Mouse (Mus musculus): Measurements from ENCODE around the gene Cgas. TPM values are rescaled to one million over a fixed set of nuclear protein-coding genes. Genes with fewer than 3 reads are reported as not detected.

Cgas gene
- polyA plus RNA-seq, 1 experiment = 1.5 TPM

DNA sequence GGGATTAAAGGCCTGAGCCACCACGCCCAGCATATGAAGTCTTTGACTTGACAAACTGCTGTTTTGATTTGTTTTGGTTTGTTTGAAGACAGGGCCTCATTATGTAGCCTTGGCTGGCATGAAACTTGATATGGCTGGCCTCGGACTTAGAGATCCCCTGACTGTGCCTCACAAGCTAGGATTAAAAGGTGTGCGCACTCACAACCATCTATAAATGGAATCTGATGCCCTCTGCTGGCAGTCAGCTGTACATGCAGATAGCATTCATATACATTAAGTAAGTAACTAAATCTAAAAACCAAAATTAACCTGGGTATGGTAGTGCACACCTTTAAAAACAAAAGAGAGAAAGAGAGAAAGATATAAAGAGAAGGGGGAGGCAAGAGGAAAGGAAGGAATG, 57.1 kb downstream of the Cgas start:
- Histone ChIP-seq H3K36me3 (ENCODE audit: control insufficient read depth, insufficient read depth, low read length) (no peaks in the 10 kb centered on the region), H3K27me3 (ENCODE audit: control insufficient read depth, insufficient read depth, low read length) (no peaks in the 10 kb centered on the region), H3K27ac (ENCODE audit: control insufficient read depth, insufficient read depth, low read length) (no peak overlapping the region), H3K4me3 (ENCODE audit: control insufficient read depth, insufficient read depth, low read length) (no peak overlapping the region), H3K4me1 (replicated peaks; ENCODE audit: control insufficient read depth, insufficient read depth, low read length) (no peaks in the 10 kb centered on the region)
- 68% methylated on average over 3 of the region's 3 CpGs for WGBS
- peak; percentile 9 for DNase-seq
- TF ChIP-seq POLR2A (IDR thresholded peaks at IDR 0.05; ENCODE audit: control insufficient read depth, extremely low read depth, insufficient read depth, low read length, poor library complexity) (no peak), CTCF (IDR thresholded peaks at IDR 0.05; ENCODE audit: borderline replicate concordance, control insufficient read depth, extremely low read depth, insufficient read depth, low read length, poor library complexity) (no peak)

Other genes with a start within 250 kb of the Cgas start
- gene Gsta1, start 212.6 kb downstream of the Cgas start, polyA plus RNA-seq (2012; rRNA removed) = 0.64 and 0.82 TPM in 2 replicates
- gene Gm3776, start 186.1 kb downstream of the Cgas start, polyA plus RNA-seq (2012; rRNA removed) = 0.19 TPM in 1 of 2 replicates, not detected in the other
- gene Gm10639, start 153.3 kb downstream of the Cgas start, polyA plus RNA-seq (2012; rRNA removed) = not detected in 2 replicates
- 0.36 TPM in 1 of 2 replicates, not detected in the other for gene Omt2a, start 128.4 kb downstream of the Cgas start, polyA plus RNA-seq (2012; rRNA removed)
- 0.28 TPM in 1 of 2 replicates, not detected in the other for gene Omt2b, start 115.6 kb downstream of the Cgas start, polyA plus RNA-seq (2012; rRNA removed)
- 1.4 and 2.1 TPM in 2 replicates for gene Gsta2, start 87.4 kb downstream of the Cgas start, polyA plus RNA-seq (2012; rRNA removed)
- gene Dppa5a, start 75.1 kb downstream of the Cgas start, polyA plus RNA-seq (2012; rRNA removed) = 0.19 TPM in 1 of 2 replicates, not detected in the other
- 0.65 and 0.71 TPM in 2 replicates for gene Ooep, start 64.5 kb downstream of the Cgas start, polyA plus RNA-seq (2012; rRNA removed)
- gene Ddx43, start 47.5 kb downstream of the Cgas start, polyA plus RNA-seq (2012; rRNA removed) = 0.11 and 0.19 TPM in 2 replicates
- 22.5 and 24.3 TPM in 2 replicates for gene Mto1, start 5.0 kb upstream of the Cgas start, polyA plus RNA-seq (2012; rRNA removed)
- 0.19 TPM in 1 of 2 replicates, not detected in the other for gene Gm17324, start 5.5 kb upstream of the Cgas start, polyA plus RNA-seq (2012; rRNA removed)
- gene Eef1a1, start 45.9 kb upstream of the Cgas start, polyA plus RNA-seq (2012; rRNA removed) = 4,171 and 4,540 TPM in 2 replicates
- 15.5 and 16.6 TPM in 2 replicates for gene Slc17a5, start 144.8 kb upstream of the Cgas start, polyA plus RNA-seq (2012; rRNA removed)
- 0.17 and 0.23 TPM in 2 replicates for gene Cd109, start 172.3 kb upstream of the Cgas start, polyA plus RNA-seq (2012; rRNA removed)